ENCODE assay signal across 8 mouse cellular contexts in genomic region chrX:12759625-12760024, GRCm38 (mm10). TPM values are rescaled to one million over a fixed set of nuclear protein-coding genes. Genes with fewer than 3 reads are reported as not detected.
DNase-seq lines count a peak whose midpoint lies in the region; ATAC-seq lines count a peak whose summit lies in the region.

No protein-coding gene starts in this region.

- DNase-seq in lung, adult 18-20 months: no peak
- DNase-seq in limb, embryonic 10.5 days (ENCODE audit: low spot score): no peak
- no peak for DNase-seq in right cerebral cortex, postnatal 4 days
- no peak for DNase-seq in cerebellum, adult 9-10 months

- H3K9me3 ChIP-seq in lung, embryonic 16.5 days (ENCODE audit: control insufficient read depth, low read length): no peaks in the 10 kb centered on the region
- H3K9me3 ChIP-seq in forebrain, embryonic 12.5 days: no peaks in the 10 kb centered on the region
- H3K9me3 ChIP-seq in limb, embryonic 10.5 days (replicated peaks): no peaks in the 10 kb centered on the region
- H3K9me3 ChIP-seq in neural tube, embryonic 15.5 days (replicated peaks): no peaks in the 10 kb centered on the region

- H3K4me3 ChIP-seq in lung, embryonic 16.5 days (ENCODE audit: low read length): peak overlapping the region; percentile 23
- peak overlapping the region; percentile 7 for H3K4me3 ChIP-seq in forebrain, embryonic 12.5 days (replicated peaks)
- H3K4me3 ChIP-seq in limb, embryonic 10.5 days: peak overlapping the region; percentile 10; the same call in 1 of the 2 replicates
- H3K4me3 ChIP-seq in neural tube, embryonic 15.5 days (replicated peaks): peak overlapping the region; percentile 58; the same call in 1 of the 2 replicates

- peaks cover 7% of the 10 kb centered on the region for H3K4me1 ChIP-seq in lung, embryonic 16.5 days (replicated peaks; ENCODE audit: control insufficient read depth, insufficient read depth, low read length)
- peaks cover 11% of the 10 kb centered on the region for H3K4me1 ChIP-seq in forebrain, embryonic 12.5 days
- no peaks in the 10 kb centered on the region for H3K4me1 ChIP-seq in limb, embryonic 10.5 days
- peaks cover 14% of the 10 kb centered on the region; the same call in 1 of the 2 replicates for H3K4me1 ChIP-seq in neural tube, embryonic 15.5 days

- H3K27me3 ChIP-seq in lung, embryonic 16.5 days (ENCODE audit: control insufficient read depth, insufficient read depth, low read depth, low read length): peaks cover 3% of the 10 kb centered on the region; the same call in 1 of the 2 replicates
- H3K27me3 ChIP-seq in forebrain, embryonic 12.5 days: peaks cover 10% of the 10 kb centered on the region; the same call in 1 of the 2 replicates
- H3K27me3 ChIP-seq in limb, embryonic 10.5 days (ENCODE audit: low read depth, poor library complexity, severe bottlenecking): peaks cover 42% of the 10 kb centered on the region
- 0 out of 2 replicates have a peak, but pooled peaks cover 2% of the 10 kb centered on the region for H3K27me3 ChIP-seq in neural tube, embryonic 15.5 days (replicated peaks)

- H3K9ac ChIP-seq in lung, embryonic 16.5 days (ENCODE audit: low read length): no peak overlapping the region
- H3K9ac ChIP-seq in forebrain, embryonic 12.5 days: no peak overlapping the region
- H3K9ac ChIP-seq in neural tube, embryonic 15.5 days (replicated peaks): no peak overlapping the region

- no peak for ATAC-seq in lung, embryonic 16.5 days (ENCODE audit: low read depth)
- no peak for ATAC-seq in forebrain, embryonic 12.5 days (ENCODE audit: low FRiP score)
- no peak for ATAC-seq in neural tube, embryonic 15.5 days (ENCODE audit: low FRiP score)
- no peak for ATAC-seq in inflammation-experienced regulatory T-cells, adult 6 months

- WGBS in lung, embryonic 16.5 days: 39% methylated on average over 5 of the region's 5 CpGs
- 51% methylated on average over 5 of the region's 5 CpGs for WGBS in forebrain, embryonic 12.5 days
- 72% methylated on average over 5 of the region's 5 CpGs for WGBS in limb, embryonic 10.5 days
- 51% methylated on average over 5 of the region's 5 CpGs for WGBS in neural tube, embryonic 15.5 days

- H3K4me2 ChIP-seq in lung, embryonic 16.5 days (ENCODE audit: low read depth, low read length): peak overlapping the region; percentile 55; the same call in 1 of the 2 replicates
- H3K4me2 ChIP-seq in forebrain, embryonic 12.5 days: peak overlapping the region; percentile 53
- H3K4me2 ChIP-seq in neural tube, embryonic 15.5 days: peak overlapping the region; percentile 56

- no peaks in the 10 kb centered on the region for H3K36me3 ChIP-seq in lung, embryonic 16.5 days (ENCODE audit: control insufficient read depth, insufficient read depth, low read length)
- H3K36me3 ChIP-seq in forebrain, embryonic 12.5 days (replicated peaks): no peaks in the 10 kb centered on the region
- no peaks in the 10 kb centered on the region for H3K36me3 ChIP-seq in limb, embryonic 10.5 days
- H3K36me3 ChIP-seq in neural tube, embryonic 15.5 days: no peaks in the 10 kb centered on the region

- no peak overlapping the region for H3K27ac ChIP-seq in lung, embryonic 16.5 days (ENCODE audit: low read length)
- no peak overlapping the region for H3K27ac ChIP-seq in forebrain, embryonic 12.5 days
- no peak overlapping the region for H3K27ac ChIP-seq in limb, embryonic 10.5 days
- H3K27ac ChIP-seq in neural tube, embryonic 15.5 days (replicated peaks): no peak overlapping the region

RNA-seq across cellular contexts. Expression of gene Med14, which starts 2.2 kb away (rescaled TPM):
- 9.8 and 11.1 TPM in 2 replicates for polyA plus RNA-seq in lung, embryonic 16.5 days (2015; fragmentation: Nextera tagmentation; extraction: Ambion mirVana)
- polyA plus RNA-seq in forebrain, embryonic 12.5 days (2016; fragmentation: Nextera tagmentation; extraction: Ambion mirVana): 21.8 and 24.9 TPM in 2 replicates
- 12.3 and 14.9 TPM in 2 replicates for polyA plus RNA-seq in limb, embryonic 10.5 days (2016; fragmentation: Nextera tagmentation; extraction: Ambion mirVana)
- 11.9 and 13.2 TPM in 2 replicates for polyA plus RNA-seq in neural tube, embryonic 15.5 days (2015; fragmentation: Nextera tagmentation; extraction: Ambion mirVana)
- polyA plus RNA-seq in inflammation-experienced regulatory T-cells, adult 6 months (2017; shearing (Covaris generic)): 10 to 100 TPM; 10.8 to 11.8 (median 11.1) TPM

Comparison
In these comparisons a context has a peak if more than half of its experiments do, and no peak if none do; other contexts are left out.
1. H3K4me3 ChIP-seq: peak in every context shown above with its lines; median percentile 58 in neural tube, embryonic 15.5 days; 23 in lung, embryonic 16.5 days; 10 in limb, embryonic 10.5 days; 7 in forebrain, embryonic 12.5 days.